7 mouse cellular contexts compared by ENCODE assay signal in genomic region chr2:168280729-168281581, GRCm38 (mm10). TPM values are rescaled to one million over a fixed set of nuclear protein-coding genes. Genes with fewer than 3 reads are reported as not detected.
DNase-seq lines count a peak whose midpoint lies in the region; ATAC-seq and TF ChIP-seq lines count a peak whose summit lies in the region.

No protein-coding gene starts in this region.

- H3K9me3 ChIP-seq in hindbrain, embryonic 14.5 days (ENCODE audit: control insufficient read depth, low read length), result 0 out of 2 replicates have a peak, but pooled peaks cover 6% of the 10 kb centered on the region
- H3K9me3 ChIP-seq in neural tube, embryonic 12.5 days, result no peaks in the 10 kb centered on the region; the same call in 1 of the 2 replicates

- DNase-seq in urinary bladder, adult 2 months (ENCODE audit: low spot score), result peak; percentile 53
- no peak for DNase-seq in urinary bladder, postnatal 10 days (ENCODE audit: low spot score)
- no peak for DNase-seq in hindbrain, embryonic 14.5 days (ENCODE audit: low spot score)
- DNase-seq in liver, result peak; percentile 54
- DNase-seq in T-cell, adult 2 months (ENCODE audit: low spot score), result no peak

- peak overlapping the region; percentile 35 for H3K4me3 ChIP-seq in embryonic fibroblast, embryonic 13.5 days (ENCODE audit: insufficient read depth, low read length)
- H3K4me3 ChIP-seq in hindbrain, embryonic 14.5 days (replicated peaks; ENCODE audit: low read length), result peak overlapping the region; percentile 42
- peak overlapping the region; percentile 45 for H3K4me3 ChIP-seq in neural tube, embryonic 12.5 days

- peak overlapping the region; percentile 45 for H3K9ac ChIP-seq in hindbrain, embryonic 14.5 days
- H3K9ac ChIP-seq in neural tube, embryonic 12.5 days, result peak overlapping the region; percentile 54

- 1% methylated on average over 70 of the region's 82 CpGs for WGBS in hindbrain, embryonic 14.5 days
- 1% methylated on average over 73 of the region's 82 CpGs for WGBS in neural tube, embryonic 12.5 days

- H3K27me3 ChIP-seq in hindbrain, embryonic 14.5 days (ENCODE audit: control insufficient read depth, insufficient read depth, low read length), result peaks cover 56% of the 10 kb centered on the region
- peaks cover 59% of the 10 kb centered on the region for H3K27me3 ChIP-seq in neural tube, embryonic 12.5 days (replicated peaks)

- H3K27ac ChIP-seq in embryonic fibroblast, embryonic 13.5 days (ENCODE audit: insufficient read depth, low read length), result no peak overlapping the region
- H3K27ac ChIP-seq in hindbrain, embryonic 14.5 days, result no peak overlapping the region
- no peak overlapping the region for H3K27ac ChIP-seq in neural tube, embryonic 12.5 days

- H3K36me3 ChIP-seq in hindbrain, embryonic 14.5 days (replicated peaks; ENCODE audit: control insufficient read depth, insufficient read depth), result no peaks in the 10 kb centered on the region
- no peaks in the 10 kb centered on the region for H3K36me3 ChIP-seq in neural tube, embryonic 12.5 days

- peak overlapping the region; percentile 77 for H3K4me2 ChIP-seq in hindbrain, embryonic 14.5 days (replicated peaks)
- peak overlapping the region; percentile 90 for H3K4me2 ChIP-seq in neural tube, embryonic 12.5 days (replicated peaks)

- H3K4me1 ChIP-seq in embryonic fibroblast, embryonic 13.5 days (ENCODE audit: control insufficient read depth, insufficient read depth, low read length), result no peaks in the 10 kb centered on the region
- peaks cover 11% of the 10 kb centered on the region; the same call in 1 of the 2 replicates for H3K4me1 ChIP-seq in hindbrain, embryonic 14.5 days (replicated peaks; ENCODE audit: control insufficient read depth, insufficient read depth, low read length)
- peaks cover 22% of the 10 kb centered on the region for H3K4me1 ChIP-seq in neural tube, embryonic 12.5 days

- TF ChIP-seq POLR2A in embryonic fibroblast, embryonic 13.5 days (IDR thresholded peaks at IDR 0.05; ENCODE audit: low read depth, low read length), result 0 out of 2 replicates have a peak, but pooled peaks have one; percentile 25

- TF ChIP-seq CTCF in embryonic fibroblast, embryonic 13.5 days (IDR thresholded peaks at IDR 0.05; ENCODE audit: borderline replicate concordance, insufficient read depth, low read length), result no peak

- peak; percentile 72; the same call in 1 of the 2 replicates for ATAC-seq in hindbrain, embryonic 14.5 days (ENCODE audit: low FRiP score)
- peak; percentile 61 for ATAC-seq in neural tube, embryonic 12.5 days (ENCODE audit: low FRiP score, low read depth)

RNA-seq across cellular contexts. Expression of gene Kcng1, which starts 0.6 kb away (rescaled TPM):
- polyA plus RNA-seq in urinary bladder, adult 2 months (2012; rRNA removed), result 3.4 and 16.5 TPM in 2 replicates
- polyA plus RNA-seq in embryonic fibroblast, embryonic 13.5 days (2011; ENCODE audit: insufficient read length, low read depth, missing spikeins), result 0.65 TPM in 1 of 2 replicates, not detected in the other
- 0.87 and 1.4 TPM in 2 replicates for polyA plus RNA-seq in hindbrain, embryonic 14.5 days (2014; fragmentation: Nextera tagmentation; extraction: Ambion mirVana)
- 0.42 and 0.48 TPM in 2 replicates for polyA plus RNA-seq in neural tube, embryonic 12.5 days (2016; fragmentation: Nextera tagmentation; extraction: Ambion mirVana)

RNA-seq across cellular contexts. Expression of gene Mocs3, which starts 50.5 kb away (rescaled TPM):
- polyA plus RNA-seq in urinary bladder, adult 2 months (2012; rRNA removed), result 7.9 and 9.8 TPM in 2 replicates
- 5.9 and 6.1 TPM in 2 replicates for polyA plus RNA-seq in embryonic fibroblast, embryonic 13.5 days (2011; ENCODE audit: insufficient read length, low read depth, missing spikeins)
- 11.7 and 12.5 TPM in 2 replicates for polyA plus RNA-seq in hindbrain, embryonic 14.5 days (2014; fragmentation: Nextera tagmentation; extraction: Ambion mirVana)
- polyA plus RNA-seq in neural tube, embryonic 12.5 days (2016; fragmentation: Nextera tagmentation; extraction: Ambion mirVana), result 12.5 TPM in 2 replicates

RNA-seq across cellular contexts. Expression of gene Dpm1, which starts 50.6 kb away (rescaled TPM):
- 14.9 and 19.4 TPM in 2 replicates for polyA plus RNA-seq in urinary bladder, adult 2 months (2012; rRNA removed)
- 45.4 and 53.9 TPM in 2 replicates for polyA plus RNA-seq in embryonic fibroblast, embryonic 13.5 days (2011; ENCODE audit: insufficient read length, low read depth, missing spikeins)
- polyA plus RNA-seq in hindbrain, embryonic 14.5 days (2014; fragmentation: Nextera tagmentation; extraction: Ambion mirVana), result 58.7 and 60.1 TPM in 2 replicates
- 70.4 and 79.4 TPM in 2 replicates for polyA plus RNA-seq in neural tube, embryonic 12.5 days (2016; fragmentation: Nextera tagmentation; extraction: Ambion mirVana)

RNA-seq across cellular contexts. Expression of gene Gm20716, which starts 50.8 kb away (rescaled TPM):
- polyA plus RNA-seq in urinary bladder, adult 2 months (2012; rRNA removed), result 30.3 and 39.7 TPM in 2 replicates
- polyA plus RNA-seq in embryonic fibroblast, embryonic 13.5 days (2011; ENCODE audit: insufficient read length, low read depth, missing spikeins), result 45.6 and 46.6 TPM in 2 replicates
- polyA plus RNA-seq in hindbrain, embryonic 14.5 days (2014; fragmentation: Nextera tagmentation; extraction: Ambion mirVana), result 23.7 and 26.3 TPM in 2 replicates
- 18.6 and 22.8 TPM in 2 replicates for polyA plus RNA-seq in neural tube, embryonic 12.5 days (2016; fragmentation: Nextera tagmentation; extraction: Ambion mirVana)

Comparison
In these comparisons a context has a peak if more than half of its experiments do, and no peak if none do; other contexts are left out.
1. DNase-seq: peak in urinary bladder, adult 2 months (single experiment) and liver (single experiment); none in urinary bladder, postnatal 10 days (single experiment), hindbrain, embryonic 14.5 days (single experiment) and T-cell, adult 2 months (single experiment).
2. Peak in every context shown above with its lines, with median percentiles within 50 percentile points of each other: H3K4me3 ChIP-seq.